Mouse (Mus musculus) liver, embryonic 14.5 days (tissue): ENCODE results near the gene Cobll1. TPM values are rescaled to one million over a fixed set of nuclear protein-coding genes. Genes with fewer than 3 reads are reported as not detected.

ENCODE experiments used
- ATAC-seq: fragments of 200-750 bp; cut with Nextera tagmentation; 2 replicates; pipeline ENCODE4 v1.8.0; 2017; ENCODE audit warnings: moderate number of reproducible peaks, mild to moderate bottlenecking, moderate library complexity; ENCODE audit not compliant: insufficient read depth
- DNase-seq, 3 experiments: peaks; one replicate each; pipeline ENCODE4 v3.0.0-alpha.2; 2012 to 2013; ENCODE audit warnings: low read depth in 3 of 3, low spot score in 3 of 3
- H3K27ac ChIP-seq: fragments of 300-500 bp; sonication (generic); 2 replicates; pipeline ENCODE4 v1.5.1; 2014; ENCODE audit warnings: moderate library complexity, mild to moderate bottlenecking, control low read depth, inconsistent platforms
- H3K27me3 ChIP-seq: fragments of 300-500 bp; sonication (generic); 2 replicates; pipeline ENCODE4 v1.6.1; 2014; ENCODE audit warnings: mild to moderate bottlenecking, low read length, moderate library complexity; ENCODE audit not compliant: control insufficient read depth, insufficient read depth
- H3K36me3 ChIP-seq: fragments of 300-500 bp; sonication (generic); replicated peaks from 2 replicates; pipeline ENCODE4 v1.6.1; 2014; ENCODE audit warnings: low read depth; ENCODE audit not compliant: control insufficient read depth, insufficient read depth
- H3K4me1 ChIP-seq, 2 experiments: fragments of 200-500 bp in 1 of 2; fragments of 300-500 bp in 1 of 2; sonication (generic) in 1 of 2; replicated peaks; 2 replicates each; pipeline ENCODE4 v1.6.1; 2012 to 2014; ENCODE audit warnings: antibody characterized with exemption in 1 of 2, inconsistent platforms in 1 of 2, low read length in 1 of 2; ENCODE audit not compliant: control insufficient read depth in 2 of 2, insufficient read depth in 2 of 2
- H3K4me2 ChIP-seq: fragments of 300-500 bp; sonication (generic); 2 replicates; pipeline ENCODE4 v1.6.1; 2014; ENCODE audit warnings: low read depth, mild to moderate bottlenecking, control low read depth, moderate library complexity
- H3K4me3 ChIP-seq, 2 experiments: fragments of 200-500 bp in 1 of 2; fragments of 300-500 bp in 1 of 2; sonication (generic) in 1 of 2; 2 replicates each; pipeline ENCODE4 v1.5.1; 2012 to 2014; ENCODE audit warnings: low read depth in 2 of 2, low read length in 2 of 2, mild to moderate bottlenecking in 2 of 2, control low read depth in 1 of 2, inconsistent platforms in 1 of 2, moderate library complexity in 1 of 2; ENCODE audit not compliant: insufficient read depth in 1 of 2
- H3K9ac ChIP-seq: fragments of 300-500 bp; sonication (generic); replicated peaks from 2 replicates; pipeline ENCODE4 v1.6.1; 2014; ENCODE audit warnings: mild to moderate bottlenecking, control low read depth, moderate library complexity
- H3K9me3 ChIP-seq: fragments of 300-500 bp; sonication (generic); 2 replicates; pipeline ENCODE4 v1.6.1; 2016; ENCODE audit warnings: low read length, mixed read lengths; ENCODE audit not compliant: control insufficient read depth
- CTCF ChIP-seq: IDR thresholded peaks from 2 replicates; pipeline ENCODE4 v1.5.1; 2016; ENCODE audit warnings: antibody characterized with exemption, low read depth, control low read depth
- EP300 ChIP-seq: IDR thresholded peaks from 2 replicates; pipeline ENCODE4 v1.6.1; 2016; ENCODE audit warnings: antibody characterized with exemption, low read depth
- WGBS: fragments of 180-500 bp; shearing (Covaris S2); extraction: QIAGEN DNeasy Blood & Tissue Kit; methylation state at CpG from one replicate; pipeline ENCODE4 v1.1.7; 2014; ENCODE audit not compliant: insufficient replicate concordance; 5-methylcytosine and 5-hydroxymethylcytosine counted together
- polyA plus RNA-seq, 2 experiments: library from polyadenylated mRNA; depleted of rRNA in 1 of 2; stranded (reverse) in 1 of 2; unstranded in 1 of 2; fragments of >200 nt; fragmentation: Nextera tagmentation in 1 of 2; extraction: Ambion mirVana in 1 of 2; gene quantifications; 2 replicates each; pipeline versions ENCODE4 v1.2.1 to v1.2.3; 2012 to 2014

Cobll1 gene
- polyA plus RNA-seq, 2 experiments = 2.6 to 3.3 TPM

GRCm38 (mm10) chr2:65250589-65251104 is 11.4 kb upstream of the Cobll1 start:
- H3K9ac ChIP-seq = no peak overlapping the region
- 46% methylated on average over 5 of the region's 5 CpGs for WGBS
- DNase-seq (no peak), ATAC-seq (no peak)
- H3K4me1 ChIP-seq = no peaks in the 10 kb centered on the region
- H3K4me2 ChIP-seq = no peak overlapping the region
- no peaks in the 10 kb centered on the region for H3K36me3 ChIP-seq
- H3K4me3 ChIP-seq = no peak overlapping the region
- no peak for TF ChIP-seq CTCF
- no peak for TF ChIP-seq EP300
- H3K27ac ChIP-seq = no peak overlapping the region
- H3K9me3 ChIP-seq = no peaks in the 10 kb centered on the region
- no peaks in the 10 kb centered on the region for H3K27me3 ChIP-seq

GRCm38 (mm10) chr2:65249575-65249974 is 10.4 kb upstream of the Cobll1 start:
- Histone ChIP-seq H3K4me3 (no peak overlapping the region), H3K4me1 (no peaks in the 10 kb centered on the region), H3K27me3 (no peaks in the 10 kb centered on the region), H3K27ac (no peak overlapping the region), H3K36me3 (no peaks in the 10 kb centered on the region), H3K4me2 (no peak overlapping the region), H3K9me3 (no peaks in the 10 kb centered on the region), H3K9ac (no peak overlapping the region)
- DNase-seq (no peak), ATAC-seq (no peak)
- 39% methylated on average over 2 of the region's 2 CpGs for WGBS
- TF ChIP-seq CTCF = no peak
- TF ChIP-seq EP300 = no peak

- H3K4me2 ChIP-seq = no peak overlapping the region
- DNase-seq = no peak
- peaks cover 23% of the 10 kb centered on the region for H3K27me3 ChIP-seq
- H3K27ac ChIP-seq = no peak overlapping the region
- no peaks in the 10 kb centered on the region for H3K4me1 ChIP-seq
- 51% methylated on average over 5 of the region's 5 CpGs for WGBS
- no peak overlapping the region for H3K9ac ChIP-seq
- no peaks in the 10 kb centered on the region for H3K36me3 ChIP-seq
- TF ChIP-seq CTCF (no peak), EP300 (no peak)
- no peaks in the 10 kb centered on the region for H3K9me3 ChIP-seq
- no peak for ATAC-seq
- H3K4me3 ChIP-seq = no peak overlapping the region
Observed at GRCm38 (mm10) chr2:65240173-65240745, 1.1 kb upstream of the Cobll1 start.

- 1% methylated on average over 92 of the region's 114 CpGs for WGBS
- peak; percentile 83 for ATAC-seq
- no peaks in the 10 kb centered on the region for H3K9me3 ChIP-seq
Observed at GRCm38 (mm10) chr2:65238171-65238963, 836 bp downstream of the Cobll1 start.

GRCm38 (mm10) chr2:65237610-65238170 is 1.5 kb downstream of the Cobll1 start:
- peak overlapping the region; percentile 51 for H3K4me2 ChIP-seq
- TF ChIP-seq EP300 (no peak), CTCF (no peak)
- 2% methylated on average over 22 of the region's 22 CpGs for WGBS
- DNase-seq (no peak), ATAC-seq (0 out of 2 replicates have a peak, but pooled peaks have one; percentile 28)
- H3K36me3 ChIP-seq = no peaks in the 10 kb centered on the region
- peaks cover 23% of the 10 kb centered on the region for H3K27me3 ChIP-seq
- H3K9me3 ChIP-seq = no peaks in the 10 kb centered on the region
- no peak overlapping the region for H3K27ac ChIP-seq
- peak overlapping the region; percentile 48 to 57 for H3K4me3 ChIP-seq
- H3K9ac ChIP-seq = no peak overlapping the region
- no peaks in the 10 kb centered on the region for H3K4me1 ChIP-seq

More at GRCm38 (mm10) chr2:65238171-65238963, 836 bp downstream of the Cobll1 start:
- peak overlapping the region; percentile 51 for H3K4me2 ChIP-seq
- no peak overlapping the region for H3K27ac ChIP-seq
- peaks cover 23% of the 10 kb centered on the region for H3K27me3 ChIP-seq
- H3K4me1 ChIP-seq = no peaks in the 10 kb centered on the region
- no peak for TF ChIP-seq EP300
- TF ChIP-seq CTCF = no peak
- DNase-seq = peak; percentile 24 to 30 (median 26)
- no peaks in the 10 kb centered on the region for H3K36me3 ChIP-seq
- H3K4me3 ChIP-seq = peak overlapping the region; percentile 48 to 57
- H3K9ac ChIP-seq = peak overlapping the region; percentile 18
